Mouse (Mus musculus) adrenal gland, postnatal 4 days (tissue): ENCODE measurements around the gene Igfbp2. TPM values are rescaled to one million over a fixed set of nuclear protein-coding genes. Genes with fewer than 3 reads are reported as not detected.

ENCODE experiments used
- DNase-seq, 2 experiments: peaks; one replicate each; pipeline ENCODE4 v3.0.0; 2021 to 2022; ENCODE audit warnings: low spot score in 2 of 2, mixed read lengths in 2 of 2
- long read RNA-seq, 2 experiments: library from polyadenylated mRNA; stranded (forward); transcript quantifications; one replicate each; pipeline ENCODE4 v2.0.0; 2021
- total RNA-seq, 2 experiments: library from RNA; stranded (reverse); gene quantifications; 2 replicates each; pipeline ENCODE4 v1.2.3; 2021

Gene Igfbp2
- 100 to 1,000 TPM in 1 of 2 experiments, 10 to 100 TPM in 1; 26.7 to 306 TPM for total RNA-seq
- long read RNA-seq, experiment 1, transcript Igfbp2-201 (4 exons, 1,307 nt) = major isoform, 285 of 303 reads
- long read RNA-seq, experiment 1, partial matches to known transcripts = 11 of 303 reads
- long read RNA-seq, experiment 1, other reads (novel, unspliced or antisense) = 2 of 303 reads
- long read RNA-seq, experiment 2, transcript Igfbp2-201 (4 exons, 1,307 nt) = major isoform, 27 of 32 reads
- long read RNA-seq, experiment 2, partial matches to known transcripts = 3 of 32 reads
- long read RNA-seq, experiment 2, other reads (novel, unspliced or antisense) = 1 of 32 reads

DNA sequence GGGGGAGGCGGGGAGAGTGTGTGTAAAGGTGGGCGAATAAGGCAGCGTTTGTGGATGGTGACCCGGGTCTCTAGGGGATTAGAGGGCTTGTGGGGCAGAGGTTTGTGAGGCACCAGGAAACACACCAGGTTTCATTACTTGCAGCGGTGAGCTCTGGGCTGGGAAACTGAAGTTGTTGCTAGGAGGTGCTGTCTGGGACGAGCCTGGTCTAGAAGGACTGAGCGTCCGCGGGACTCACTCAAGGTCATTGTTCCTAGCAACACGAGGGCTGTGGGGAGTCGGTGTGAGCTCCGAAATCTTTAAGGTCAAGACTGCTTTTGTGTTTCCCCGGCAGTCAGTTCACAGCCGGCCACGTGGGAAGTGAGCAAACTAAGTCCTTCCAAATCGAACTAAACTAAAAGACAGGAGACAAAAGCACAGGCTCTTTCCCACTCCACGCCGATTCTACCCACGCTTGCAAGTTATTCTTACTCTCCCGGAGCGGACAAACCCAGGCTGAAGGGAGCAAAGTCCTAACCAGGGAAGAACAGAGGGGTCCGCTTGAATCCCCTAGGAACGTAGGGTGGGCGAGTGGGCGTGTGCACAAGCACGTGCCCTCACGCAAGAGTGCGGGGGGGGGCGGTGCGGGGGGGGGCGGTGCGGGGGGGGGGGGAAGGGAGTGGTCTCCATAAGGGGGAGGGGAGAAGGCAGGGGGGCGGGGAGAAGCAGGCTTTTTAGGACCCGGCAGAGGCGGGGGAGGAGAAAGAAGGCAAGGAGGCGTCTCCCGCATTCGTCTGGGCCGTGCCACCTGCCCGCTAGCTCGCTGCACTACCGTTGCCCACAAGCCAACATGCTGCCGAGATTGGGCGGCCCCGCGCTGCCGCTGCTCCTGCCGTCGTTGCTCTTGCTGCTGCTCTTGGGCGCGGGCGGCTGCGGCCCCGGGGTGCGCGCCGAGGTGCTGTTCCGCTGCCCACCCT is at the start of gene Igfbp2:
Igfbp2 (plus strand) TSS at position 753 of the 956 bp plus-strand sequence.
- no peak for DNase-seq

DNA sequence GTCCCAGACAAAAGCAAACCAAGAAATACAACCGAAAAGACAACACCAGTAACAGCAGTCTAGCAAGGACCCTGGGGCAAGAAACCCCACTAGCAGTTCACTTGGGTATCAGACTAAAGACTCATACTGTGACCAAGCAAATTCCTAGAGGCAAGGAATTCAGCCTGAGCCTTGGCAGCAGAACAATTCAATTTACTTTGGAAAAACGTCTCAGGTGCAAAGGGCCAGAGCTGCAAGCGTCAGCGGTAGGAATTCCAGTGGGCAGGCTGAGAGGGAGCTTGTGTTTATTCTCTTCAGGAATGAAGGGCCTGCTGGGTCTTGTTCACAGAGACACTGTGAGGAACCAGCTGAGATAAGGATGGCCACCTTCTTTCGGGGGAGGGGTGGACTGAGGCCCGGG is 45.5 kb upstream of the Igfbp2 start:
- no peak for DNase-seq

DNA sequence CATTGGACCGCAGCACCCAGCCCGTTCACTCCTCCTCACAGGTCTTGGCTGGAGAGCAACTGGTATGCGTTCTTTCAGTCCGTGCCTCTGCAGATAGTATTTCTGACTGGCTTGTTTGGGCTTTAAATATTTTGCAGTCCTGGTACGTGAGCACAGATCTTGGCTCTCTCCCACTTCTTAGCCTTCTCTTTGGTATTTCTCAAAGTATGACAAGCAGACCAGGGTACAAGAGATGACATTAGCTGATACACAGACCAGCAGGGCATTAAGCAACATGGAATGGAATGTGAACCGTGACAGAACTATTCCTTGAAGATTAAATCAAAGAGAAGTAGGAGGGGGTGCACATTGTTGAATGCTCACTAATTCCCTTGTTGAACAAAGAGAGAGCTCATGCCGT is 43.6 kb upstream of the Igfbp2 start:
- DNase-seq = no peak

DNA sequence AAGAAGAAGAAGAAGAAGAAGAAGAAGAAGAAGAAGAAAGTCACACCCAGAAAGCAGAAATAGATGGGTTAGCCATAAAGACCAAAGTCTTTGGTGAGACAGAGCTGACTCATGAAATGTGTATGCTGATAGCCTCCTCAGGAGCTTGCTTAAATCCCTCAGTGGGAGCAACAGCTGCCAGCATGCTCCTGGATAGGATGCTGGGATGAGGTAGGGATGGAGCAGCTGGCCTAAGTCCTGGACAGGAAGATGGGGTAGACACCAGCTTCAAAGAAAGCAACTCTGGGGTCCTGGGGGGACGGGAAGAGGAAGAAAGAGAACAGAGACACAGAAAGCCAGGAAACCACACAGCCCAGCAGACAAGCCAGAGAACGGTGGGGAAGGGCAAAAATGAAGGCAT is 41.0 kb upstream of the Igfbp2 start:
- DNase-seq = no peak

DNA sequence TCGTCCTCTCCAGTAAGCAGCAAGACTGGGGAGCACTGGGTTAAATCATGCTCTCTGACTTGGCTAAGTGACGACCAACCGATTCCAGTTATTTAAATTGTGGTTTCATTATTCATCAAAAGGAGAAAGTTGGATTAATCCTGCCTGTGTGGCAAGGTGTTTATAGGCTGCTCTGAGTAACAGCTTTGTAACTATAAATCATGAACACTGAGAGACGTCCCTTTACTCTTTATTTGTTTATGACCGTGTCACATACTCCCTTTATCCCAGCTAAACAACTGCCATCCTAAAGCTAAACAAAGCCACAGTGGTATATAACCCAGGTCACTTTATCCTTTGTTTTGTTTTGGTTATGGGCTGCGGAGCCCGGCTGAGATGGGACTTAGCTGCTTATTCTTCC is 40.3 kb upstream of the Igfbp2 start:
- no peak for DNase-seq

DNA sequence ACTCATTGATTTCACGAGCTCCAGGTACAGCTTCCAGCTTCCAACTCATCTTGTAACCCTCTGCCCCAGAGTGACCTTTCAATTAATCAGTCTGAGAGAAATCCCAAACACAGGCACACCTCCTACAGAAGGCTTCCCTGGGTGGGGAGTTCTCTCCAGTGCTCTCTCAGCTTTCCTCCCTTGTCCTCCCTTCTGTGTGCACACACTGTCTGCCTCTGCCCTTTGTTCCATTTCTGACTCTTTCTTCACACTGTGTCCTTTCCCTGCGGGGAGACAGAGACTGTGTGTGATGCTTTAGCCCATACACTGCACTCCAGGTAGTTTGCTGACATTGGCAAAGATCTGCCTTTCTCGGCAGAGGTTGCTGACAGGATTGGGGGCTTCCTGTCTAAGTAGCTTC is 33.6 kb upstream of the Igfbp2 start:
- DNase-seq = no peak

DNA sequence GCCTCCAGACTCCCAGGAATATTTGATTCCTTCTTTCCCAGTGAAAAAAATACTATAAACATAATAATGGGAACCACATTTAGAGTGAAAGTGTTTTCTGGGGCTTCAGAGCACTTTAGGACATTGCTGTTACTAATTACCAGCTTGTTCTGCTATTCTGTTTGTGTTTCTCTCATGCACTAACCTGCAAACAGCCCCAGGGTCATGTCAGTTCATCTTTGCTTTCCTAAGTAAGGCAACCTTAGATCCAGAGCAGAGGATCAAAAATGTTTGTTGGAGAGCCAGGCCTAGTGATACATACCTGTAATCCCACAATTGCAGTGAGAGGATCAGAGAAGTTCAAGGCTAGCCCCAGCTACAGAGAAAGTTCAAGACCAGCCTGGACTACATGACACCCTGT is 32.6 kb upstream of the Igfbp2 start:
- no peak for DNase-seq

DNA sequence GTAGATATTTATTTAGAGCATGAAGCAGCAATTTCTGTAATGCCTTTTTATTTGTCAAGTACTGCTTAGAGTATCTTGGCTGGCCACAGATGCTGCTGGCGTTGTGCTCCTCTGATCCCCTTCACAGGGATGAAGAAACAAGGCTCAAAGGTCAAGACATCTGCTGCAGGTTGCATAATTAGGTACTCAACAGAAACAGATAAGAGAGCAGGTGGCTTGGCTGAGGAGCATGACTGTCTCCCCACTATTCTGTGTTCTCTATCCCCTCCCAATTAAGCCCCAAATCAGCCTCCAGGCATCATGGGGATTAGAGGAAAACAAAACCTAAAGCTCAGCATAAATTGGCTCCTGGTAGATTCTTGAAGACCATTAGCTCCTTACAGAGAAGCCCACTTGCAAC is 32.0 kb upstream of the Igfbp2 start:
- no peak for DNase-seq

DNA sequence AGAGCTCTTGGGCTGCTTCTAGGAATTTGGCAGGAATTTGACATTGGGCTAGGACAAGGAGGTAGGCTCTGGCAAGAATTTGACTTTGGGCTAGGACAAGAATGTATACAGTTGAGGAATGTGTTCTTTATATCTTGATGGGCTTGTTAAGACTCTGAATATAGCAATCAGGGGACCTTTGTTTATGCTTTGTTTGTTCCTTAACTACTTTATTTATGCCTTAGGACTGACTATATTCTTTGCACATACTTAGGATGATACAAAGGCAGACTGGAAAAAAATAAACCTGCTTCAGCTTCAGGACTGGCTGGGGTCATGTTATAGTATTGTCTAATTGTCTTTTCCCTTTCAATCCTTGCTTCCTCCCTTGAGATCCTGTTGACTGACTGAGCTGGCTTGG is 31.1 kb upstream of the Igfbp2 start:
- DNase-seq = no peak

DNA sequence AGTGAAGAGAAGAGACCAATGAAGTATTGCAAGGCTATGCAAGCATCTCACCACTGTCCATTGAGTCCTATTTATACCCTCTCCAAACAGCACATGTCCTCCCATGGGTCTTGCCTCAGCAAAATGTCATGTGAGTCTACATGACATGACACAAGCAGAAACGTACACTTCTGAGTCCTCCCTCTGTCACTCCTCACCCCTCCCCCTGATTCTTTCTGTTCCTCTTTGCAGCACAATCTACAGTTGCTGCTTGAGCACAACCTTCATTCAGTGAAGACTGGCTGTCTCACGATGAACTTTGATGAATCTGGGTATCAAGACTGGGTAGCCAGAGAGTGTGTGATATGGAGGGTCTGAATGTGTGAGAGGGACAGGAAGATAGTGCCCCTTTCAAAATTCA is 28.2 kb upstream of the Igfbp2 start:
- DNase-seq = no peak

DNA sequence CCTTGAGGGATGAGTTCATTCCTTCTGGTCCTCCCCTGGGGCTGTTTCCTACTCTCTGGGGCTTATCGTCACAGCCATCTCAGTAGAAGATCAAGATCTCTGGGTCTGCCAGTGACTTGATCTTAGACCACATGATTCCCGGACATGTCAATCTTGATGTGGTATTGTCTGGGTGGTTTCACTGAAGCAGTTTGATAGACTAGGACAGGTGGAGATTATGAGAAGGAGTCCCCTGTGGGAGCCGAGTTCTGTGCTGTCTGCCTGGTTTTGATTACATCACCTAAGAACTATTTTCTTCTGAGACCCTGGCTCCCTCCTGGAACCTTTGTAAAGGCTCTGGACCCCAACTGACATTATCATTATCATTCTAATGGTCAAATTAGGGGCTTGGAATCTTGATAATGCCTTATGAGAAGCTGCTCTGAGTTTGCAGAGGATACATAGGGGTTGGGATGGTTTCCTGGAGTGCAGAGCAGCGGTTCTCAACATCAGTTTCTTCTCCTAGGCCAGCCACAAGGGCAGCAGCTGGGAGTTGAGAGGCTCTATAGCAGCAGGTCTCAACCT is 27.1 kb upstream of the Igfbp2 start:
- DNase-seq = no peak

DNA sequence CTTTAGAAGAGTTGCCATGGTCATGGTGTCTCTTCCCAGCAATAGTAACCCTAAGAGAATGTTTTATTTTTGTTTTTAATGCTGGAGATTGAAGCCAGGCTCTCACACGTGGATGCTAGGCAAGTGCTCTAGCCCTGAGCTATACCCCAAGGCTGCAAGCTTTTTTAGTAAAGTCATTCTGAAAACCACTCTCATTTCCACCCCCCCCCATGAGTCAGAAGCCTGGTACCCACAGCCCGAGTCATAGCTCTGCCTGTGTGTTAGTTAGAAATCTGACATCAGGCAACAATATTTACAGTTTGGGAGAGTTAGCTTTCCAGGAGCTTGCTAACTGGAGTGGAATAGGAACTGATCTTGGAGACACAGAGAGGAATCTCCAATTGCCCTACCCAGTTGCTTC is 25.9 kb upstream of the Igfbp2 start:
- DNase-seq = no peak

DNA sequence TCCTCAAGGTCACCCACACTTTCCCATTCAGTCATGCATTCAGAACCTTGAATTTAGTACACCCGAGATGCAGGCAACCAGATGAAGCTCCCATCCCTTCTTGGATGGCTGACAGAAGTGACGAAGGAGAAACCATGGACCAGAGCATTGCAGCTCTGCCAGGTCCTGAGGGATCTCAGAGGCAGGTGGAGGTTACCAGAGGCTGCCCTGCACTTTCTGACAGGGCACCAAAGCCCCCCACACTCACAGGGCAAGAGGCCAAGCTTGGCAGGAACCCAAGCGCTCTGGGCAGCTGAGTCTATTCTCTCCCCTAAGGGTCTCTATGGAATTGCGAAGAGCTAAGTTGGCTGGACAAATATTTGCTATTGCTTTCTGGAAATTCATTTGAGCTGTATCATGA is 20.3 kb upstream of the Igfbp2 start:
- no peak for DNase-seq

DNA sequence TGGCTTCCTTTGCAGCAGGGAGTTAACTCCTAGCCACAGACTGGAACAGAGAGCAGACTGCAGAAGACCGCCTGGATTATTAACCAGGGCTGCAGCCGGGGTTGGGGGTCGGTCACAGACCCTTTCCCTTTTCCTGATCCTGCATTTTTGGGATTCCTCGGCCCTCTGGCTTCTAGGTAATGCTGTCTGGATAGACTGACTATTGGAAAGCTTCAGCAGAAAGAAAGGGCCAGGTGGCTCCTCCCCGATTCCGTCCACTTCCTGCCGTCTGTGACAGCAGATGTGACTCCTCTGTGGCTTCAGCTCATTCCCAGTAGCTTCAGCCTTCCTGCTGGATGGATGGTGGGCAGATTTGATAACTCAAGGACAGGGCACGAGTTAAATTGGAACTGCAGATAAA is 19.3 kb upstream of the Igfbp2 start:
- no peak for DNase-seq

DNA sequence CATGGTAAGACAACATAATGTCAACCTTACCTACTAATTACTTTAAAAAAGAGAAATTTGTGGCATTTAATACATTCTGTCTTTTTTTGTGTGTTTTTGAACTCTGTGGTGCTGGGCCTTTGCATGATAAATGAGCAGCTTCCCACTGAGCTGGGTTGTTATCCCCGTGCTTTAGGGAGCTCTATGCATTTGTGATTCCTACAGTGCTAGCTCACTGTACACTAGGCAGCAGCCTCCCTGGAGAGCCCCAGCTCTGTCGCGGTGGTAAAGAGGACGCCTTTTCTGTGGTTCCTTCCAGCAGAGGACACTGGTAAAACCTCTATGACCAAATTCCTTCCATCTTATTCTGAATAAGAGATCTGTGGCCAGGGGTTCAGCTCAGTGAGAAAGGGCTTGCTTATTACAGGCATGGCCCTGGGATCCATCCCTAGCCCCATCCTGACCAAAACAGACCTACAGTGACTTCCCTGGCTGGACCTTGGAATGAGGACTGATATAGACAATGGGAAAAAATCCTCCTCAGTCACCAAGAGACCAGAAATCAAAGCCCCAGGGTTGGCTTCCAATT is 18.7 kb upstream of the Igfbp2 start:
- DNase-seq = no peak

DNA sequence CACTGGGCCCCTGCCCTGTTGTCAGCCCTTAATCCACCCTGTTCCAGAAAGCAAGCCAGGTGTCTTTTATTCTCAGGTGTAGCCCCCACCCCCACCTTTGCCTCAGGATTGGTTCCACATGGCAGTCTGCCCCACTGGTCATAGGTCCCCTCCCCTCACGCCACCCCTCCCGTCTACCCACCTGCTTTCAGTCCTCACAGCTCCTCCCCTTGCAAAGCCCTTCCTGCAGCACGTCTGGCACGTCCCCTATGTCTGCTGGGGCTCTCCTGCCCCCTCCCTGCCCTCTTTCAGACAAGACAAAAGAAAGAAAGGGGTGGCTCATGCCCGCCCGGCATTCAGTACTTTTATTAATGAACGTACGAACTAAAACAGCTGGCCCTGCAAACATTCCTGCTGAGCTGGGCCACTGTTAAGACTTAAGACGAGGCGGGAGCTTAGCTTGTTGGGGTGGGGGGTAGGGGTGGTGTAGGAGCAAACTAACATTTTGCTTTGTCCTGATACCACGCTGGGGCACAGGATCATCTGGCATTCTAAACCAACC is 18.2 kb upstream of the Igfbp2 start:
- no peak for DNase-seq

DNA sequence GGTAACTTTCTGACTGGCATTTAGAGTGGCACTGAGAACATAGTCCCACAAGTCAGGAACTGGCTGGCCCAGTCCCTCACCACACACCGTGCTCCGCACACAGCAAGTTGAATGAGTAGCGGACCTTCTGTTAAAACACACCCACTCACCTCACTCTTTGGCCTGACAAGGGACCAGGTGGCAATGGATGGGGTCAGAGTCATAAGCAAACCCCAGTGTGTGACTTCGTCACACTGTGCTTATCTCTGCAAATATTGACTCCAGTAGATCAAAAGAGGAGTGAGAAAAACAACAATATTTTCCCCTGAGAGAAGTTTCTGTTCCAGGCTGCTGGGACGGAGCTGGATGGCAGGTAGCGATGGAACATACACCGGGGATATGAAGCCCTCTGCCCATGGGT is 15.0 kb upstream of the Igfbp2 start:
- DNase-seq = no peak

DNA sequence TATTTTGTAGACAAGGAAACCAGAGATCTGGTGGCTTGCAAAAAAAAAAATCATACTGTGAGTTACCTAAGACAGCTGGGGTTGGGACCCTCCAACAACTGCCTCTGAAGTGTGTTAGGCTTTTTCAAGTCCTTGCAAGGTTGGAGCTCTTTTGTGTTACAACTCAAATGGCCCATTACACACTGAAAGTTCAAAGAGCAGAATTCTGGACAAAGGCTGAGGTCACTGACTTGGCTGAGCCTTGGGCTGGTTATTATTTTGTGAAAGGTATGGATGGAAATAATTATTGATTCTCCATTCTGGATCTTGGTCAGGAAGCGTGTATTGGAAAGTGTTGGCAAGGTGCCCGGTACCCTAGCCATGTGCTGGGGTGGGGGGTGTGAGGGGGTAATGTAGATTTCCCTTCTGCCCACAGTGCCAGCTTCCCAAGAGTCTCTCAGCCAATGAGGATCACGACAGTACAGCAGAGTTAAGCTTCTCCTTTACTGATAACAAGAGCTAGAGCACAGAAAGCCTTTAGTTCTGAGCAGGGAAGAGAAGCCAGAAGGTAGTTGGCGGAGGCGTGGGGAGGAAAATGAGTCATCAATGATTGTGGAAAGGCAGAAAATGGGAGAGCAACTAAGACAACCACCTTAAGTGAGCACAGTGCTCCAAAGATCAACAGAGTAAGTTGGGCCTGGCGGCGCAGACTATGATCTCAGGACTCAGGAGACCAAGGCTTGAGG is 14.2 kb upstream of the Igfbp2 start:
- DNase-seq = no peak

DNA sequence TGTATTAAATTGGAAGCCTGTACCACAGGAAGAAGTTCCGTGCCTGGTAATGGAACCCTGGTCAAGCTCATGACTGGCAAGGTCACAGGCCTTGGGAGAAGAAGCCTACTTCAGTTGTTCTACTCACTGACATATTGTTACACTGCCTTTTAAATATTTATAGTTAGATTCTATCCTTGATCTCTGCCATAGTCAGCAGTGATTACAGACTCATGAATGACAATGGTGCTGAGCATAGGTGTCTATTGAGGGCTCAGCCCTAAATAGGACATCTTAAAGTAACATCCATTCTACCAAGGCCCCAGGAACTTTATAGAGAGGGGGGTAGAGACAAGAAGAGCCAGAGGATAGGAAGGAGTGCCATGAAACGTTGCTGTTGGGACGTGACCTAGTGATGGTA is 13.2 kb upstream of the Igfbp2 start:
- DNase-seq = no peak

DNA sequence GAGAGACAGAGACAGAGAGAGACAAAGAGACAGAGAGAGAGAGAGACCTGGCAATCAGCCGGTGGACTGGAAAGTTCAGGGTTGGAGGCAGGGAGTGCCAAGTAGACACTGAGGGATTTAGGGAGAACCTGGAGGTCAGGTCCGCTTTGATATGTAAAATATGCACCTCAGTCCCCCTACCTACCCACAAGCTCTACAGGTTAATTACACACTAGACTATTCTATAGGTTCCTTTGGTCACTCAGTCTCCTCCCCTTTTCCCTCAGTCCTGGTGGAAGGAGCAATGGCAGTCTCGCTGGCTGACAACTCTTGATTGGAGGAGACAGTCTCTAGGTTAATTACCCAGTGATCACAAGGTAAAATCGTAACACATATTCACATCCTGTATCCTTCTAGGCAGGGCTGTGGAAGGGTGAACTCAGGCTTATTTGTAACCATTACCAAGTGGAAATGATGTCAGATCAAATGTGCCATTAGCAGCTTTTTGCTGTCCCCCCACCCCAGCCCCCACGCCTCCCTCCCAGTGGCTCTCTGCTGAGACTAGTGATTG is 11.1 kb upstream of the Igfbp2 start:
- no peak for DNase-seq
